Mouse (Mus musculus): ENCODE data around the gene Gm10330. TPM values are rescaled to one million over a fixed set of nuclear protein-coding genes. Genes with fewer than 3 reads are reported as not detected.
"Not testable (repeated sequence)": the region's sequence is repeated elsewhere in the genome, so short reads cannot be mapped to it uniquely, and the experiment has no call there.

Gm10330 gene
- 0.23 TPM in 1 of 2 replicates, not detected in the other for polyA plus RNA-seq (2015; fragmentation: Nextera tagmentation; extraction: Ambion mirVana)

DNA sequence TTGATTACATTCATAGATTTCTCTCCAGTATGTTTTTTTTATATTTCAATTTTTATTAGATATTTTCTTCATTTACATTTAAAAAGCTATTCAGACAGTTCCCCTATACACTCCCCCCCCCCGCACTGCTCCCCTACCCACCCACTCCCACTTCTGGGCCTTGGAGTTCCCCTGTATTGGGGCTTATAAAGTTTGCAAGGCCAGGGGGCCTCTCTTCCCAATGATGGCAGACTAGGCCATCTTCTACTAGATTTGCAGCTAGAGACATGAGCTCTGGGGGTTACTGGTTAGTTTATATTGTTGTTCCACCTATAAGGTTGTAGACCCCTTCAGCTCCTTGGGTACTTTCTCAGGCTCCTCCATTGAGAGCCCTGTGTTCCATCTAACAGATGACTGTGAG, at the start of gene Gm10330:
Gm10330 (minus strand) TSS at position 101 of the 400 bp plus-strand sequence.
- DNase-seq (ENCODE audit: low spot score): not testable (repeated sequence)

DNA sequence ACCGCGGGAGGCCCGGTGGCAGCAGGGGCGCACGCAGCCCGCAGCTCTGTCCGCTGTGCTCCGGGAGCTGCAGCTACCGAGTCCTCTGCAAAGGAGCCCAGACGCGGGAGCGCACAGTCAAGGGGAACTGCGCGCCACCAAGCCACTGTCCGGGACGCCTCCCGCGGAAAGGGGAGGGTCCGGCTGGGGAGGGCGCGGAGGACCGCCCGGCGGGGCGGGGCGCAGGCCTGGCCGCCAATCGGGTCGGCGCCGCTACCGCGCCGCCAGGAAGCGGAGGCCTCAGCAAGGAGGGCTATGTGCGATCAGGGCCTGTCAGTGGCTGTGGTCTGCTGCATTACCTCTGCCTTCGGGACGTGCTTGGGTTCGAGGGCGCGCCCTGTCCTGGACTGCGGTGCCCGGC, 20.7 kb upstream of the Gm10330 start:
- DNase-seq (ENCODE audit: low spot score): not testable (repeated sequence)

DNA sequence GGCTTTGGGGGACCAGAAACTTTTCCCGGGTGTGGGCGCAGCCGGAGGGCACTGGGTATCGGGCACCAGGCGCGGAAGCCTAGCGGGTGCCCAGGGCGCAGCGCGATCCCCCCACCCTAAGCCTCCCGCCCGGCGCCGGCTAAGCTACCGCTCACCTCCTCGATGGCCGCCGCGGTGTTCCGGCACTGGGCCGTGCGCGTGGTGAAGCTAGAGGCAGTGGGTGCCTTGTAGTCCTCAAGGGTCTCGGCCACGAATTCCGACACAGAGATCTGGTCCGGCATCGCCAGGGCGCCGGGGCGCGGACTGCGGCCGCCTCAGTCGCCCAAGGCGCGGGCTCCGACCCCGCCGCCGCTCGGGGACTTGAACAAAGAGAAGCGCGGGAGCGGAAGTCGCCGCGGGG, 20.3 kb upstream of the Gm10330 start:
- not testable (repeated sequence) for DNase-seq (ENCODE audit: low spot score)

Data from thymus, postnatal 0 days (tissue).